ENCODE assay signal across 30 mouse cellular contexts in genomic region chr5:113694000-113694399, GRCm38 (mm10). TPM values are rescaled to one million over a fixed set of nuclear protein-coding genes. Genes with fewer than 3 reads are reported as not detected.
DNase-seq lines count a peak whose midpoint lies in the region; ATAC-seq and TF ChIP-seq lines count a peak whose summit lies in the region.
"Had no signal": no experiment of that assay in that cellular context is flagged by ENCODE, and none has a peak within 500 bp of the region (broad histone marks: within the 10 kb centered on the region; RNA-seq: fewer than 3 reads in every experiment).

No protein-coding gene starts in this region.

- intact Hi-C loops in left cerebral cortex, postnatal 14 days (cut with DNase I): no loop called here

- no peak for ATAC-seq in hindbrain, embryonic 14.5 days (ENCODE audit: low FRiP score)
- ATAC-seq in hindbrain, embryonic 16.5 days: no peak
- ATAC-seq in midbrain, postnatal 0 days (ENCODE audit: low FRiP score): no peak
- ATAC-seq in midbrain, embryonic 11.5 days (ENCODE audit: low FRiP score): no peak
- ATAC-seq in limb, embryonic 11.5 days (ENCODE audit: insufficient number of reproducible peaks, low FRiP score, low TSS enrichment, low read depth): no peak
- no peak for ATAC-seq in neural tube, embryonic 15.5 days (ENCODE audit: low FRiP score)
- ATAC-seq: forebrain, embryonic 16.5 days had no signal

- H3K4me2 ChIP-seq in hindbrain, embryonic 14.5 days (replicated peaks): no peak overlapping the region
- no peak overlapping the region for H3K4me2 ChIP-seq in hindbrain, embryonic 16.5 days (ENCODE audit: low read length)
- H3K4me2 ChIP-seq in midbrain, postnatal 0 days (ENCODE audit: low read depth, low read length, poor library complexity, severe bottlenecking): no peak overlapping the region
- no peak overlapping the region for H3K4me2 ChIP-seq in midbrain, embryonic 11.5 days
- H3K4me2 ChIP-seq in limb, embryonic 11.5 days (ENCODE audit: low read depth, severe bottlenecking): peak overlapping the region; percentile 8; the same call in 1 of the 2 replicates
- no peak overlapping the region for H3K4me2 ChIP-seq in neural tube, embryonic 15.5 days
- H3K4me2 ChIP-seq: heart, embryonic 12.5 days; neural tube, embryonic 12.5 days had no signal

- no peak overlapping the region for H3K4me3 ChIP-seq in hindbrain, embryonic 14.5 days (replicated peaks; ENCODE audit: low read length)
- no peak overlapping the region for H3K4me3 ChIP-seq in hindbrain, embryonic 16.5 days (ENCODE audit: low read length)
- no peak overlapping the region for H3K4me3 ChIP-seq in midbrain, postnatal 0 days (ENCODE audit: low read depth, low read length)
- H3K4me3 ChIP-seq in midbrain, embryonic 11.5 days (ENCODE audit: low read depth, low read length): no peak overlapping the region
- H3K4me3 ChIP-seq in limb, embryonic 11.5 days (ENCODE audit: low read depth, low read length): no peak overlapping the region
- no peak overlapping the region for H3K4me3 ChIP-seq in neural tube, embryonic 15.5 days (replicated peaks)
- H3K4me3 ChIP-seq: heart, embryonic 12.5 days; neural tube, embryonic 12.5 days had no signal

- H3K36me3 ChIP-seq in hindbrain, embryonic 14.5 days (replicated peaks; ENCODE audit: control insufficient read depth, insufficient read depth): no peaks in the 10 kb centered on the region
- no peaks in the 10 kb centered on the region for H3K36me3 ChIP-seq in hindbrain, embryonic 16.5 days (ENCODE audit: control insufficient read depth, insufficient read depth, low read length)
- no peaks in the 10 kb centered on the region for H3K36me3 ChIP-seq in midbrain, postnatal 0 days (ENCODE audit: insufficient read depth, low read length)
- no peaks in the 10 kb centered on the region for H3K36me3 ChIP-seq in midbrain, embryonic 11.5 days (ENCODE audit: control insufficient read depth, insufficient read depth, low read length)
- H3K36me3 ChIP-seq in limb, embryonic 11.5 days (ENCODE audit: control insufficient read depth, insufficient read depth, low read length): no peaks in the 10 kb centered on the region
- H3K36me3 ChIP-seq in neural tube, embryonic 15.5 days: no peaks in the 10 kb centered on the region
- H3K36me3 ChIP-seq: G1E; heart, embryonic 12.5 days; neural tube, embryonic 12.5 days had no signal

- H3K27me3 ChIP-seq in hindbrain, embryonic 14.5 days (ENCODE audit: control insufficient read depth, insufficient read depth, low read length): no peaks in the 10 kb centered on the region
- no peaks in the 10 kb centered on the region for H3K27me3 ChIP-seq in hindbrain, embryonic 16.5 days (replicated peaks; ENCODE audit: control insufficient read depth, insufficient read depth, low read length)
- H3K27me3 ChIP-seq in midbrain, postnatal 0 days (ENCODE audit: insufficient read depth, low read length): no peaks in the 10 kb centered on the region
- H3K27me3 ChIP-seq in midbrain, embryonic 11.5 days (ENCODE audit: control insufficient read depth, insufficient read depth, low read length): no peaks in the 10 kb centered on the region
- H3K27me3 ChIP-seq in limb, embryonic 11.5 days (ENCODE audit: control insufficient read depth, insufficient read depth, low read length): no peaks in the 10 kb centered on the region
- no peaks in the 10 kb centered on the region for H3K27me3 ChIP-seq in neural tube, embryonic 15.5 days (replicated peaks)
- H3K27me3 ChIP-seq: neural tube, embryonic 12.5 days had no signal

- no peaks in the 10 kb centered on the region for H3K9me3 ChIP-seq in hindbrain, embryonic 14.5 days (ENCODE audit: control insufficient read depth, low read length)
- H3K9me3 ChIP-seq in hindbrain, embryonic 16.5 days (ENCODE audit: control insufficient read depth, low read length): no peaks in the 10 kb centered on the region; the same call in 1 of the 2 replicates
- H3K9me3 ChIP-seq in midbrain, postnatal 0 days (ENCODE audit: low read length): no peaks in the 10 kb centered on the region
- H3K9me3 ChIP-seq in midbrain, embryonic 11.5 days (ENCODE audit: control insufficient read depth, low read length): peaks cover 4% of the 10 kb centered on the region; the same call in 1 of the 2 replicates
- no peaks in the 10 kb centered on the region for H3K9me3 ChIP-seq in limb, embryonic 11.5 days (ENCODE audit: control insufficient read depth, low read length)
- no peaks in the 10 kb centered on the region for H3K9me3 ChIP-seq in neural tube, embryonic 15.5 days (replicated peaks)
- H3K9me3 ChIP-seq: neural tube, embryonic 12.5 days had no signal

- H3K27ac ChIP-seq in hindbrain, embryonic 14.5 days: peak overlapping the region; percentile 26
- H3K27ac ChIP-seq in hindbrain, embryonic 16.5 days (ENCODE audit: low read depth, low read length): no peak overlapping the region
- peak overlapping the region; percentile 59 for H3K27ac ChIP-seq in midbrain, postnatal 0 days (ENCODE audit: low read depth, low read length)
- H3K27ac ChIP-seq in midbrain, embryonic 11.5 days (ENCODE audit: low read depth, low read length): no peak overlapping the region
- H3K27ac ChIP-seq in limb, embryonic 11.5 days (replicated peaks; ENCODE audit: low read depth, low read length): peak overlapping the region; percentile 89
- H3K27ac ChIP-seq in neural tube, embryonic 15.5 days (replicated peaks): peak overlapping the region; percentile 58; the same call in 1 of the 2 replicates
- H3K27ac ChIP-seq: neural tube, embryonic 12.5 days had no signal

- DNase-seq in hindbrain, embryonic 14.5 days (ENCODE audit: low spot score): no peak
- DNase-seq in midbrain, postnatal 0 days (ENCODE audit: low spot score): no peak
- DNase-seq in midbrain, embryonic 11.5 days (ENCODE audit: low spot score, missing footprints): no peak
- DNase-seq in limb, embryonic 11.5 days (ENCODE audit: low spot score): no peak
- DNase-seq in layer of hippocampus, postnatal 10 days (ENCODE audit: low spot score in 2 of 2): no peak
- DNase-seq in left cerebral cortex, postnatal 14 days (ENCODE audit: low spot score in 2 of 2): no peak
- DNase-seq: adrenal gland, adult 2 months; cerebellum, adult 11 months; cerebellum, postnatal 25 days; heart, postnatal 14 days; kidney, adult 2 months; kidney, postnatal 14 days; lung, postnatal 4 days had no signal

- WGBS in hindbrain, embryonic 14.5 days: 56% methylated on average over 4 of the region's 4 CpGs
- 57% methylated on average over 4 of the region's 4 CpGs for WGBS in hindbrain, embryonic 16.5 days
- WGBS in midbrain, postnatal 0 days: 56% methylated on average over 4 of the region's 4 CpGs
- whole genome bisulfite sequencing in midbrain, embryonic 11.5 days: 70% methylated on average over 4 of the region's 4 CpGs
- 40% methylated on average over 4 of the region's 4 CpGs for WGBS in limb, embryonic 11.5 days
- WGBS in neural tube, embryonic 15.5 days: 47% methylated on average over 4 of the region's 4 CpGs

- TF ChIP-seq CTCF in midbrain, postnatal 0 days (IDR thresholded peaks at IDR 0.05): no peak

- H3K9ac ChIP-seq in hindbrain, embryonic 14.5 days: no peak overlapping the region
- H3K9ac ChIP-seq in hindbrain, embryonic 16.5 days (ENCODE audit: low read depth, low read length): no peak overlapping the region
- no peak overlapping the region for H3K9ac ChIP-seq in midbrain, postnatal 0 days (replicated peaks; ENCODE audit: low read length, poor library complexity, severe bottlenecking)
- no peak overlapping the region for H3K9ac ChIP-seq in midbrain, embryonic 11.5 days (ENCODE audit: low read length)
- H3K9ac ChIP-seq in limb, embryonic 11.5 days (ENCODE audit: low read length): no peak overlapping the region
- 0 out of 2 replicates have a peak overlapping the region, but pooled peaks have one; percentile 7 for H3K9ac ChIP-seq in neural tube, embryonic 15.5 days (replicated peaks)
- H3K9ac ChIP-seq: heart, embryonic 12.5 days; neural tube, embryonic 12.5 days had no signal

- H3K4me1 ChIP-seq in hindbrain, embryonic 14.5 days (replicated peaks; ENCODE audit: control insufficient read depth, insufficient read depth, low read length): peaks cover 28% of the 10 kb centered on the region
- H3K4me1 ChIP-seq in hindbrain, embryonic 16.5 days (ENCODE audit: control insufficient read depth, insufficient read depth, low read depth, low read length): peaks cover 21% of the 10 kb centered on the region
- H3K4me1 ChIP-seq in midbrain, postnatal 0 days (ENCODE audit: insufficient read depth, low read length): peaks cover 12% of the 10 kb centered on the region; the same call in 1 of the 2 replicates
- no peaks in the 10 kb centered on the region for H3K4me1 ChIP-seq in midbrain, embryonic 11.5 days (ENCODE audit: control insufficient read depth, insufficient read depth, low read length)
- peaks cover 23% of the 10 kb centered on the region for H3K4me1 ChIP-seq in limb, embryonic 11.5 days (ENCODE audit: control insufficient read depth, insufficient read depth, low read length)
- H3K4me1 ChIP-seq in neural tube, embryonic 15.5 days: peaks cover 34% of the 10 kb centered on the region
- H3K4me1 ChIP-seq: heart, embryonic 12.5 days had no signal

RNA-seq across cellular contexts. Expression of gene 1700069L16Rik, which starts 30.6 kb away (rescaled TPM):
- polyA plus RNA-seq in hindbrain, embryonic 14.5 days (2014; fragmentation: Nextera tagmentation; extraction: Ambion mirVana): not detected in 2 replicates
- polyA plus RNA-seq in hindbrain, embryonic 16.5 days (2015; fragmentation: Nextera tagmentation; extraction: Ambion mirVana): not detected in 2 replicates
- total RNA-seq in midbrain, postnatal 0 days (2014; rRNA removed): not detected in 2 replicates
- polyA plus RNA-seq in midbrain, postnatal 0 days (2015; fragmentation: Nextera tagmentation; extraction: Ambion mirVana): not detected in 2 replicates
- polyA plus RNA-seq in midbrain, embryonic 11.5 days (2014; fragmentation: Nextera tagmentation; extraction: Ambion mirVana): not detected in 2 replicates
- polyA plus RNA-seq in limb, embryonic 11.5 days (2014; fragmentation: Nextera tagmentation; extraction: Ambion mirVana): not detected in 2 replicates
- polyA plus RNA-seq in neural tube, embryonic 15.5 days (2015; fragmentation: Nextera tagmentation; extraction: Ambion mirVana): not detected in 2 replicates
- not detected for total RNA-seq in layer of hippocampus, postnatal 10 days (2021)
- total RNA-seq in left cerebral cortex, postnatal 14 days (2021): not detected
- total RNA-seq: adrenal gland, adult 2 months; adrenal gland, postnatal 4 days; CH12.LX; G1E; gastrocnemius, postnatal 14 days; heart, postnatal 14 days; layer of hippocampus, adult 18-20 months; layer of hippocampus, postnatal 25 days; liver, adult 2 months; megakaryocyte-erythroid progenitor cell, adult 5-6 weeks had no signal
- polyA plus RNA-seq: adrenal gland, adult 2 months; forebrain, embryonic 16.5 days; G1E; heart, embryonic 12.5 days; kidney, adult 2 months; liver, adult 2 months; liver, embryonic 16.5 days; lung, embryonic 16.5 days; neural tube, embryonic 12.5 days; spleen, adult 2 months; urinary bladder, adult 2 months had no signal

RNA-seq across cellular contexts. Expression of gene Ficd, which starts 41.6 kb away (rescaled TPM):
- 7.0 and 7.5 TPM in 2 replicates for polyA plus RNA-seq in hindbrain, embryonic 14.5 days (2014; fragmentation: Nextera tagmentation; extraction: Ambion mirVana)
- polyA plus RNA-seq in hindbrain, embryonic 16.5 days (2015; fragmentation: Nextera tagmentation; extraction: Ambion mirVana): 10.9 and 11.1 TPM in 2 replicates
- total RNA-seq in midbrain, postnatal 0 days (2014; rRNA removed): 11.5 and 15.4 TPM in 2 replicates
- 8.7 and 9.0 TPM in 2 replicates for polyA plus RNA-seq in midbrain, postnatal 0 days (2015; fragmentation: Nextera tagmentation; extraction: Ambion mirVana)
- 3.3 TPM in 2 replicates for polyA plus RNA-seq in midbrain, embryonic 11.5 days (2014; fragmentation: Nextera tagmentation; extraction: Ambion mirVana)
- polyA plus RNA-seq in limb, embryonic 11.5 days (2014; fragmentation: Nextera tagmentation; extraction: Ambion mirVana): 3.5 and 3.7 TPM in 2 replicates
- 9.6 and 11.1 TPM in 2 replicates for polyA plus RNA-seq in neural tube, embryonic 15.5 days (2015; fragmentation: Nextera tagmentation; extraction: Ambion mirVana)
- 1 to 10 TPM; 8.2 to 9.4 TPM for total RNA-seq in layer of hippocampus, postnatal 10 days (2021)
- 10 to 100 TPM in 1 of 2 experiments, 1 to 10 TPM in 1; 10.0 to 10.7 TPM for total RNA-seq in left cerebral cortex, postnatal 14 days (2021)

RNA-seq across cellular contexts. Expression of gene Cmklr1, which starts 43.8 kb away (rescaled TPM):
- 1.7 and 2.7 TPM in 2 replicates for polyA plus RNA-seq in hindbrain, embryonic 14.5 days (2014; fragmentation: Nextera tagmentation; extraction: Ambion mirVana)
- 1.2 and 1.6 TPM in 2 replicates for polyA plus RNA-seq in hindbrain, embryonic 16.5 days (2015; fragmentation: Nextera tagmentation; extraction: Ambion mirVana)
- 2.7 and 3.6 TPM in 2 replicates for total RNA-seq in midbrain, postnatal 0 days (2014; rRNA removed)
- polyA plus RNA-seq in midbrain, postnatal 0 days (2015; fragmentation: Nextera tagmentation; extraction: Ambion mirVana): 0.63 and 1.1 TPM in 2 replicates
- polyA plus RNA-seq in midbrain, embryonic 11.5 days (2014; fragmentation: Nextera tagmentation; extraction: Ambion mirVana): 0.98 and 2.2 TPM in 2 replicates
- polyA plus RNA-seq in limb, embryonic 11.5 days (2014; fragmentation: Nextera tagmentation; extraction: Ambion mirVana): 2.4 and 2.7 TPM in 2 replicates
- polyA plus RNA-seq in neural tube, embryonic 15.5 days (2015; fragmentation: Nextera tagmentation; extraction: Ambion mirVana): 2.9 and 3.2 TPM in 2 replicates
- total RNA-seq in layer of hippocampus, postnatal 10 days (2021): 1 to 10 TPM; 3.6 to 5.4 TPM
- total RNA-seq in left cerebral cortex, postnatal 14 days (2021): 1 to 10 TPM; 4.2 to 5.1 TPM
- total RNA-seq: CH12.LX had no signal
- polyA plus RNA-seq: G1E had no signal

Comparison
In these comparisons a context has a peak if more than half of its experiments do, and no peak if none do; other contexts are left out.
1. H3K27ac ChIP-seq: peak in hindbrain, embryonic 14.5 days (single experiment), midbrain, postnatal 0 days (single experiment), limb, embryonic 11.5 days (single experiment) and neural tube, embryonic 15.5 days (single experiment); none in hindbrain, embryonic 16.5 days (single experiment) and midbrain, embryonic 11.5 days (single experiment).